Mouse (Mus musculus) heart, adult 2 months (tissue): ENCODE measurements at regions not wholly inside any gene's neighbourhood (a gene's known extent, or its start where the extent isn't known, plus 50 kb on each side); places are given as distances from the start of the nearest gene placed in this dataset.

Source experiments
- DNase-seq, 2 experiments: peaks; one replicate each; pipeline ENCODE4 v3.0.0; 2021
- H3K27ac ChIP-seq: fragments of 200-600 bp; 2 replicates; pipeline ENCODE4 v1.8.1; 2022
- H3K27me3 ChIP-seq: fragments of 200-500 bp; 2 replicates; pipeline ENCODE4 v1.6.1; 2012; ENCODE audit warnings: mild to moderate bottlenecking, low read length, inconsistent platforms, mixed read lengths; ENCODE audit not compliant: control insufficient read depth, insufficient read depth
- H3K36me3 ChIP-seq: fragments of 200-500 bp; 2 replicates; pipeline ENCODE4 v1.6.1; 2012; ENCODE audit warnings: low read length, inconsistent platforms; ENCODE audit not compliant: control insufficient read depth, insufficient read depth
- H3K4me1 ChIP-seq: fragments of 200-500 bp; 2 replicates; pipeline ENCODE4 v1.6.1; 2011; ENCODE audit warnings: low read length; ENCODE audit not compliant: control insufficient read depth, insufficient read depth
- H3K4me3 ChIP-seq: fragments of 200-600 bp; 2 replicates; pipeline ENCODE4 v1.8.1; 2022
- H3K79me2 ChIP-seq: fragments of 200-500 bp; replicated peaks from 2 replicates; pipeline ENCODE4 v1.6.1; 2012; ENCODE audit warnings: mild to moderate bottlenecking, inconsistent platforms, low read length, moderate library complexity, mixed read lengths; ENCODE audit not compliant: control insufficient read depth, insufficient read depth
- H3K9ac ChIP-seq: fragments of 200-500 bp; 2 replicates; pipeline ENCODE4 v1.6.1; 2012; ENCODE audit warnings: low read depth, mild to moderate bottlenecking, control low read depth, inconsistent platforms, low read length, mixed read lengths
- CTCF ChIP-seq: fragments of 200-600 bp; IDR thresholded peaks from 2 replicates; pipeline ENCODE4 v1.8.1; 2022; ENCODE audit warnings: antibody characterized with exemption, mild to moderate bottlenecking, moderate library complexity
- EP300 ChIP-seq: fragments of 200-500 bp; IDR thresholded peaks from 2 replicates; pipeline ENCODE4 v1.6.1; 2011; ENCODE audit warnings: low read depth, low read length, control low read depth; ENCODE audit not compliant: insufficient read depth
- POLR2A ChIP-seq: fragments of 200-500 bp; IDR thresholded peaks from 2 replicates; pipeline ENCODE4 v1.6.1; 2011; ENCODE audit warnings: mild to moderate bottlenecking, low read depth, low read length, control low read depth; ENCODE audit not compliant: insufficient read depth
- WGBS: fragments of 180-500 bp; shearing (Covaris S2); methylation state at CpG from one replicate; pipeline ENCODE4 v1.1.7; 2018; 5-methylcytosine and 5-hydroxymethylcytosine counted together
- intact Hi-C: fragments of 180-260 bp; cut with DNase I; formaldehyde crosslinking; loops from one replicate; pipeline ENCODE4 v1.15.1; 2025

DNA sequence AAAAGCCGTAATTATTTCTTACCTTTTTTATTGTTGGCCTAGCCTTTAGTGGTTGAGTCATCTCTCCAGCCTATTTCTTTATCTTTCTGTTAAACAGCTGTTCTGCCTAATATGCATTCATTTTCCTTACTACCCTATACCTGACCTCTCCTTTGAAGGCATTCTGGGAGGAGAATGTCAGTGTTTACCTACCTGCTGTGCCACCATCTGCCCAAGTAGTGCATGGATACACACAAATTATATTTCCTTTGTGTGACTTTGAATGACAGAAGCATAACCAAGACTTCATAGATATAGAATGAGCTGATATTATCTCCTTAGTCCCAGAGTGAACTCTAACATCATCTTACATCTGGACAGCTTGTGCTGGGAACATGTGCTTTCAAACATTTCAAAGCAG lies 293.5 kb upstream of the Tom1l1 start:
- Histone ChIP-seq H3K9ac (no peak overlapping the region), H3K27ac (no peak overlapping the region), H3K79me2 (no peaks in the 10 kb centered on the region), H3K36me3 (no peaks in the 10 kb centered on the region), H3K4me1 (no peaks in the 10 kb centered on the region), H3K27me3 (no peaks in the 10 kb centered on the region), H3K4me3 (no peak overlapping the region)
- 96% methylated on average over 1 of the region's 1 CpGs for WGBS
- intact Hi-C loops, result no loop called here
- no peak for DNase-seq
- TF ChIP-seq EP300 (no peak), POLR2A (no peak), CTCF (no peak)

DNA sequence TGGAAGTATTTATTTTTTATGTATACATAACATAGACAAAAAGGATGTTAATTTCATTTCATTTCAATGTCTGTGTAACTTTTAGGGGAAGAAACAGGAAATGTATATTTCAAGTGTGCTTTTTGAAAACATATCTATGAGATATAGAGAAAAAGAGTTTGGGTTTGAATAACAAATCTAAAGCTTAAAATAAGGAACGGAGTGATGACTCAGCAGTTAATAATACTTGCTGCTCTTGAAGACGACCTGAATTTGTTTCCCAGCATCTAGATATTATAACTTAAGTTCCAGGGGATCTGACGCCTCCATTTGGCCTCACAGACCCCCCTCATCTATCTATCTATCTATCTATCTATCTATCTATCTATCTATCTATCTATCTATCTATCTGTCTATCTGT lies 290.1 kb upstream of the Tom1l1 start:
- Histone ChIP-seq H3K4me1 (no peaks in the 10 kb centered on the region), H3K79me2 (no peaks in the 10 kb centered on the region), H3K27ac (no peak overlapping the region), H3K4me3 (no peak overlapping the region), H3K36me3 (no peaks in the 10 kb centered on the region), H3K9ac (no peak overlapping the region), H3K27me3 (no peaks in the 10 kb centered on the region)
- no peak for TF ChIP-seq EP300
- no peak for TF ChIP-seq POLR2A
- no peak for TF ChIP-seq CTCF
- WGBS, result 59% methylated on average over 3 of the region's 3 CpGs
- no peak for DNase-seq
- intact Hi-C loops, result no loop called here

DNA sequence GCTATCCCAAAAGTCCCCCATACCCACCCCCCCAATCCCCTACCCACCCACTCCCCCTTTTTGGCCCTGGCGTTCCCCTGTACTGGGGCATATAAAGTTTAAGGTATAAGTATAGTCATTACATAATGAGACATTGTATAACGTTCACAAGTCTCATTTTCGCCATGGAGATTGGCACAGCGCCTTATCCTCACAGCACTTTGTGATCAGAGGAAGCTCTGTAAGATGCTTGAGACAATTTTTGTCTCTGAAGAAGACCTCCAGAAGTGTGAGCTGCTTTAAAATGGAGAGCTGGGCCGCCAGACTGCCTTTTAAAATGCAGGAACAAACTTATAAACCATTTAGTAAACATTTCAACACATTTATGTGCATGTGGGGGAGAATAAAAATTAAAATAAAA lies 252.9 kb upstream of the Tom1l1 start:
- no peak for TF ChIP-seq POLR2A
- no peak for TF ChIP-seq CTCF
- WGBS, result 64% methylated on average over 5 of the region's 5 CpGs
- no peak overlapping the region for H3K27ac ChIP-seq
- H3K4me3 ChIP-seq, result no peak overlapping the region
- intact Hi-C loops, result no loop called here
- no peak for DNase-seq
- no peaks in the 10 kb centered on the region for H3K79me2 ChIP-seq
- H3K27me3 ChIP-seq, result no peaks in the 10 kb centered on the region
- no peaks in the 10 kb centered on the region for H3K36me3 ChIP-seq
- no peak overlapping the region for H3K9ac ChIP-seq
- no peaks in the 10 kb centered on the region for H3K4me1 ChIP-seq

DNA sequence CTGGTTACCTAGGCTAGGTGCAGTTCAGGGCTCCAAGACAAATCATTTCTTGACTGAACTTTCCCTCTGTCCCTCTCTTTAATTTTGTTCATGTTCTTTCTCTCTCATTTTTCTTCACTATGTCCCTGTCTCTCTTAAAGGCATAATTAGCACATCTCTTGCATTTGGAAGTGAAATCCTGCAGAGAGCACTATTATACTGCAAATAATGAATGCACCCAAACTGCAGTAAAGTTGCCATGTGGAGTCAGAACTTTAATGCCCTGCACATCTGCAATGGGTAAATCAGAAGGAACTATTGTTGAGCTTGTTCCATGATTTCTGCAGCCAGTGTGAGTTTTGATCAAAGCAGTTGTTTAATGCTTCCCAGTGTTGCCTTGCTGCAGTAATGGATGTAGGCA lies 237.6 kb upstream of the Tom1l1 start:
- intact Hi-C loops, result no loop called here

GRCm38 (mm10) chr11:90917782-90918181 lies 229.6 kb upstream of the Tom1l1 start:
- 63% methylated on average over 3 of the region's 3 CpGs for WGBS
- Histone ChIP-seq H3K27ac (no peak overlapping the region), H3K4me3 (no peak overlapping the region), H3K27me3 (no peaks in the 10 kb centered on the region), H3K36me3 (no peaks in the 10 kb centered on the region), H3K4me1 (no peaks in the 10 kb centered on the region), H3K79me2 (no peaks in the 10 kb centered on the region), H3K9ac (no peak overlapping the region)
- DNase-seq, result no peak
- intact Hi-C loops, result no loop called here
- no peak for TF ChIP-seq EP300
- no peak for TF ChIP-seq POLR2A
- TF ChIP-seq CTCF, result no peak

More for the DNA sequence above, 237.6 kb upstream of the Tom1l1 start:
- H3K4me1 ChIP-seq, result no peaks in the 10 kb centered on the region
- TF ChIP-seq CTCF (no peak), EP300 (no peak), POLR2A (no peak)
- H3K36me3 ChIP-seq, result no peaks in the 10 kb centered on the region
- no peaks in the 10 kb centered on the region for H3K79me2 ChIP-seq
- no peaks in the 10 kb centered on the region for H3K27me3 ChIP-seq
- H3K4me3 ChIP-seq, result no peak overlapping the region
- no peak for DNase-seq
- H3K27ac ChIP-seq, result no peak overlapping the region
- H3K9ac ChIP-seq, result no peak overlapping the region

DNA sequence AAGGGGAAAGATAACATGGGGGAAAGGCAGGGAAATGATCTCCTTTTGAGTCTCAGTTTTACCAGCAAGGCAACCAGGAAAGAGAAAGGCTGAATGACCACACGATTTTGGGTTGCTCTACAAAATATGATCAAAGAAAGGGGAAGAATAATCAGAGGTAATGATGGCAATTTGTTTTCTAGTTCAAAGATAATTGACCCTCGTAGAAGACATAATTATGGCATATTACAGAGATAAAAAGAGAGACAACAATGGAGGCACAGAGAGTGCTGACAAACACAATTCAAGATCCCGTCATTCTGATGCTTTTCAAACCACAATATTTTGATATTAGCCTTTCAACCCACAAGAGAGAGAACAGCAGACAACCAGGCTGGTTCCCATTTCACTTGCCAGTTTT lies 206.1 kb upstream of the Tom1l1 start:
- DNase-seq, result no peak
- no peak for TF ChIP-seq EP300
- no peak for TF ChIP-seq CTCF
- no peak for TF ChIP-seq POLR2A
- H3K36me3 ChIP-seq, result no peaks in the 10 kb centered on the region
- H3K4me3 ChIP-seq, result no peak overlapping the region
- no peaks in the 10 kb centered on the region for H3K27me3 ChIP-seq
- H3K4me1 ChIP-seq, result no peaks in the 10 kb centered on the region
- no peak overlapping the region for H3K27ac ChIP-seq
- WGBS, result 54% methylated on average over 3 of the region's 3 CpGs
- no peak overlapping the region for H3K9ac ChIP-seq
- H3K79me2 ChIP-seq, result no peaks in the 10 kb centered on the region
- intact Hi-C loops, result no loop called here

DNA sequence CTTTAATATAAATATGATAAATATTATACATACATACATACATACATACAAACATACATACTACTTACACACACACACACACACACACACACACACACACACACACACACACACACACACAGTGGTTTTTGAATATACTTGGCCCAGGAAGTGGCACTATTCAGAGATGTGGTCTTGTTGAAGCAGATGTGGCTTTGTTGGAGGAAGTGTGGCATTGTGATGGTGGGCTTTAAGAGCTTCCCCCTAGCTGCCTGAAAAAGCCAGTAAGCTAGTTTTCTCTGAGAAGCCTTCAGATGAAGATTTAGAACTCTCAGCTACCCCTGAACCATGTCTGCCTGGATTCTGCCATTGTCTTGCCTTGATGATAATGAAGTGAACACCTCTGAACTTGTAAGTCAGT lies 185.0 kb upstream of the Tom1l1 start:
- H3K36me3 ChIP-seq, result no peaks in the 10 kb centered on the region
- no peak overlapping the region for H3K27ac ChIP-seq
- H3K4me3 ChIP-seq, result no peak overlapping the region
- intact Hi-C loops, result no loop called here
- H3K4me1 ChIP-seq, result no peaks in the 10 kb centered on the region
- no peak overlapping the region for H3K9ac ChIP-seq
- DNase-seq, result no peak
- H3K27me3 ChIP-seq, result no peaks in the 10 kb centered on the region
- H3K79me2 ChIP-seq, result no peaks in the 10 kb centered on the region
- TF ChIP-seq POLR2A, result no peak
- TF ChIP-seq EP300, result no peak
- no peak for TF ChIP-seq CTCF
